Mouse (Mus musculus) adrenal gland, adult 2 months (tissue): Measurements from ENCODE around the gene Clybl. TPM values are rescaled to one million over a fixed set of nuclear protein-coding genes. Genes with fewer than 3 reads are reported as not detected.

Experiments used
- DNase-seq: peaks from one replicate; pipeline ENCODE4 v3.0.0; 2021
- long read RNA-seq: library from polyadenylated mRNA; stranded (forward); transcript quantifications from one replicate; pipeline ENCODE4 v2.0.0, GENCODE M21; 2021
- polyA plus RNA-seq: library from polyadenylated mRNA; depleted of rRNA; stranded (reverse); fragments of >200 nt; gene quantifications from 2 replicates; pipeline ENCODE4 v1.2.3, GENCODE M21; 2012; rRNA removed
- total RNA-seq, 2 experiments: library from RNA; stranded (reverse); gene quantifications; 2 replicates each; pipeline ENCODE4 v1.2.3; 2021

Clybl gene
- total RNA-seq (100 to 1,000 TPM in 1 of 2 experiments, 10 to 100 TPM in 1; 96.5 to 104 TPM), polyA plus RNA-seq (4.4 and 5.3 TPM in 2 replicates)
- long read RNA-seq, transcript Clybl-201 (8 exons, 1,231 nt): major isoform, 111 of 131 reads
- long read RNA-seq, partial matches to known transcripts: 12 of 131 reads
- long read RNA-seq, other reads (novel, unspliced or antisense): 8 of 131 reads

DNA sequence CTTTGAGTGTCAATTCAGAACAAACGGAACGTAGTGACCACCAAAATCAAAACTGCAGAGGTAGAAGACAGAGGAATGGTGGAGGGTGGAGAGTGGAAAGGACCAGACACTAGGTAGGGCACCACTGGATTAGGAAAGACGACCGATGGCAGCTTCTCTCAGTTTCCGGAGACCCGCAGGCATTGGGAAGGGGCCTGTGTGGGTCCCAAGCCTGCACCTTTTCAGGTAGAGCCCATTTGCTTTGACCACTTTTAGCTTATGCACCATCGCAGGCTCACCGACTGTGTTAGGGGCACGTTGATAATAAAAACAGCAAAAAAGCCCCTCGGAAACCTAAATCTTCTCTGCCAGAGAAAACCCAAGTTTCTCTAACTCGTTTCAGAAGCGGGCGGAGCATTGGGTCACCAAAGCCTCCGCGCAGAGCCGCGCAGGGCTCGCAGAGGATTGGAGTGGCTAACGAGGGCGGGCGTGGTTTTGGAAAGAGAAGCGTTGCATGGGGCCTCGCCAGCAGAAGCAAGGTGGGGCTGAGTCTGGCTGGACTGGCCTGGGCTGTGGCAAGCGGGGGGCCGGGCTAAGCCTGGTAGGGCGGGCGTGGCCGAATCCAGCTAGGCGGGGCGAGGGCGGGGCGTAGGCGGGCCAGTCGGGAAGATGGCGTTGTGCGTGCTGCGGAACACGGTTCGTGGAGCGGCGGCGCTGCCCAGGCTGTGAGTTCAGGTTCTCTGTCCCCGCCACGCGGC, at the start of gene Clybl:
Gene Clybl (plus strand): TSS at position 627 of the 737 bp plus-strand sequence.
- peak; percentile 99 for DNase-seq

DNA sequence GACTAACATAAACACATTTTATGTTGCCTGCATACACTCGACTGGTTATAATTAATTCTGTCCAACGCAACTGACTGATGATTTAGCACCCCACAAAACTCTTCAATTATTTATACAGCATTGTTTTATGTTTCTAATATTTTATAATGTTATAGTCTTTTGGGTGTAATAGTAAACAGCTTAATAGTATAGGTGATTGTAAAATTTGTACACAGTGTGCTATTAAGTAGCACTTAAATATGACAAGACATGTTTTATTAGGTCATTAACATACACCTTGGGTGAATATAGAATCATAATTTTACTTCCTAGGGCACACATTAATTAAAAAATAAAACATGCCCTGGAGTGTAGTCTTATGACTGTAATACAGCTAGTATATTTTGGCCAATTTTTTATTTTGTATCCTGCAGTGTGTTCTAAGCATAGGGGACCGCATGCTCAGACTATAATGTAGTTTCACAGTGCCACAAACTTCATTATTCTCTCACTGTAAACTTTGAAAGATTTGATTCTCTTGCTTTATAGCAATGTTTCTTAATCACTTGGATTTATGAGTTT, 45.1 kb upstream of the Clybl start:
- DNase-seq: no peak

DNA sequence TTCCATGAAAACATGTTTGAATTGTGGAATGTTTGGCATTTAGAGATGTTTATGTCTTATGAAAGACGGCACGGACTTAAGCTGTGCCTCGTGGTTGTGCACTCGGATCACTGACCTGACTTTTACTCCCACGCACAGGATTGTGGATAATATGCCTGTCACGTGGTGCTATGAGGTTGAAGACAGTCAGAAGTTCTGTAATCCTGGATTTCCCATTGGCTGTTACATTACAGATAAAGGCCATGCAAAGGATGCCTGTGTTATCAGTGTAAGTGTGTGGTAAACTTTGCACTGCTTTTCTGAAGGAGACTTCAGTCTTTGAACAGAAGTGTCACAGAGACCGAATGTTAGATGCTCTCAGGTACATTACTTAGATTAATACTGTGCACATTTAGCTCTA, 44.3 kb upstream of the Clybl start:
- DNase-seq: no peak

DNA sequence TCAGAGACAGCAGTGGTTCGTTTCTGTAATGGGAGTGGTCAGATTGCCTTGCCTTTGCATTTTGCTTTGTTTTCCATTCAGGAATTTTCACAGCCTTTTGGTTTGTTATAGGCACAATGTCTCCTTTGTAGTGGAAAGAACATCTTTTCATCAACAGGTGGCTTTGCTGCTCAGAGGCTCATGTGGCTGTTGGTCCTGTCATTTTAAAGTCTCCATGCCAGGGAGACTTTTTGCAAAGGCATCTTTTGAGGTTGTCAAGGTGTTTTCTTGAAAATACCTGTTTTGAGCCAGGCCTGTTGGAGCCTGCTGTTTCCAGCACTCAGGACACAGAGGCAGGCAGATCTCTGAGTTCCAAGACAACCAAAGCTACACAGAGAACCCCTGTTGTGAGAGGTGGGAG, 41.4 kb upstream of the Clybl start:
- no peak for DNase-seq

DNA sequence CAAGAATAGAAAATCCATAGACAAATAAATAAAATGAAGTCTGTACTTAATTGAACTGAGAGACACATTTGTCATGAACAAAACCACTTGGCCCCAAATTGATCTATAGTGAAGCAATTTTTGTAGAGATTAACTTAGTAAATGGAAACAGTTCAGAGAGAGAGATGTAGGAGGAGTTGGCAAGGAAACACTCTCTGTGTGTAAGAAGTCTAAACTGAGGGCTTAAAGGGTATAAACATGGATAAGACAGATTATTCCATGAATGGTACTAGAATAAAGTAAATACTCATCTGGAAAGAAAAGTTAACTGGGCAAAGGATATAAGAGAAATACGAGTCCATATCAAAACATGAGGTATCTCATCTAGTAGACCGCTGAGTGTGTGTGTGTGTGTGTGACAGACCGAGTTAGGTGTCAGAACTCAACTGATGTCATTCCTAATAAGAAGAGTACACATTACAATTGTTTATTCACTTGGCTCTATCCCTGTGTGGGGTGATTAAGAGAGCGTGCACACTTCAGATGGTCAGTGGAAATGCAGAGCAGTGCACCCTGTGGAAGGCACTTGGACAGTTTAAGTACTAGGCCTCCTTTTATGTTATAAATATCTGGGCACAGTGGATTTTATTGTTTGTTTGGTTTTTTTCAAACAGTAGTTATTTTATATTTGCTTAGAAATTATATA, 37.8 kb upstream of the Clybl start:
- no peak for DNase-seq

DNA sequence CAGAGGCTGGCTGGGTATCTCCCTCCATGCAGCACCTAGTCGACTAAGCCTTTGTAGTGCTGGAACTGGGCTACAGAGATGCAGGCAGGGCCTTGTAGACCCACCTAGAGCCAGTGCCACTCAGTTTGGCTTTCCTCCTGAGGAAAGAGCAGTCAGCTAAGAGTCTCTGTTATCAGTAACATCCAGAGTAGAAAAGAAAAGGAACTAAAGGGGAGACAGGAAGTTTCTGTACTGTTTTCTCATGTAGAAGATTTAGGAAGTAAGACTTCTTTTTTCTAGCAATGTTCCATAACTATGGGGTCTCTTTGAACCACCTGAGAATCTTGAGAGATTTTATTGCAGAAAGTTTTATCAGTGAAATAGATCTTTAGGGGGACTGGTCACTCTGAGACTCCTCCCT, 36.1 kb upstream of the Clybl start:
- no peak for DNase-seq

DNA sequence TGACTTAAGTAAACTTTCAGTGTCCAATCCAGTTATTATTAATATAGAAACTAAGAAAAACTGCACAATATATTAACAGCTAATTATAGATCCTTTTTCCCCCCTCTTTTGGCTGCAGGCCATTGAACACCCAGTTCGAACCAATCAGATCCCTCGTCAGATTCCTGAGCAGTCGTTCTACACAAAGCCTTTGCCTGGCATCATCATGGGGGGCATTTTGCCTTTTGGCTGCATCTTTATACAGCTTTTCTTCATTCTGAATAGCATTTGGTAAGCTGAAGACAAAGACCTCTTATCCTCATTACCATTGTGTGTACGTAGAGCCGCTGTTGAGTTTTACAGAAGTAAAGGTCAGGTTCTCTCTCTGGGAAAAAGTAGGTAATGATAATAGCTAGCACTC, 30.9 kb upstream of the Clybl start:
- no peak for DNase-seq

DNA sequence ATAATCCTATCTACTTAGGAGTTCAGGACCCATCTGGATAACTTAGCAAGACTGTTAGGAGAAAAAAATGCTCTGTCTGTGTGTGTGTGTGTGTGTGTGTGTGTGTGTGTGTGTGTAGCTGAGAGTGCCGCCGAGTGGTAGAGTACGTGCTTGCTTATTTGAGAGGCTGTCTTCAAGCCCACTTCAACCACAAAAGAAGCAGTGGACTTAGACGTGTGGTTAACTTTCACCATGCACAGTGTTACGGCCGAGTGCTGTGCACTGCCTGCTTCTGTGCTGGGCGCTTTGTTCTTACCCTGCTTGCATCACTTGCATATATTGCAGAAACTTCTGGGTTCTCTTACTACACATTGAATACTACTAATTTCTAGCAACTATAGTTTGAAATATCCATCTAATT, 23.8 kb upstream of the Clybl start:
- no peak for DNase-seq

DNA sequence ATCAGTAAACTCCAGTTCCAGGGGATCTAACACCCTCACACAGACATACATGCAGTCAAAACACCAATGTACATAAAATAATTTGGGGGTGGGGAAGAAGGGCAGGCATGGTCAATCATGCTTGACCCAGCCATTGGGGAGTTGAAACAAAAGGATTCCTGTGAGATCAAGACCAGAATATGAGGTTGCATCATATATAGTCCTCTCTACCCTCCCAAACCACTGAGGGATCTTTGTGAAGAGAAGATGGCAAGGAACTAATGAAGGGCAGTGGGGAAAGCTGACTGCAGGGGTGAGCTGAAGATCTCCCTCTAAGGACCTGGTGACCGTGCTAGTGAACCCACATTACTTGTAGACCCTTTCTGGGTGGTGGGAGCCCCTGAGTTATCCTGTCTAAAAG, 20.6 kb upstream of the Clybl start:
- no peak for DNase-seq

DNA sequence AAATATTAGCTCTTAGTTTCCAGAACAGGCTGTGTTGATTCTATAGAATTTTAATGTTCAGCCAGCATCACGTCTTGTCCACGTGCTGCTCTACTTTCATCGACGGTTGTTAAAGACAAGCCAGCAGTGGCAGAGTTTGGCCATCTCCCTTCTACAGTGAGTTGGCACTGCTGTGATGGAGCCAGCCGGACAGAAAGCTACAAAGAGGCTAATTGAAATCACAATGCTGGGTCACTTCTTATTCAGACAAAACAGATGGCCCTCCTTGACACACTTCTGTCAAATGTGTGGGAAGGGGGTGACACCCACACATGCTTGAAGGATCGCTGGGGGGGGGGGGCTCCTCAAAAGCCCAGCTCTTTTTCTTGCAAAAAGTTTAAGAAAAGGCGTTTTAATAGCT, 12.6 kb upstream of the Clybl start:
- no peak for DNase-seq

DNA sequence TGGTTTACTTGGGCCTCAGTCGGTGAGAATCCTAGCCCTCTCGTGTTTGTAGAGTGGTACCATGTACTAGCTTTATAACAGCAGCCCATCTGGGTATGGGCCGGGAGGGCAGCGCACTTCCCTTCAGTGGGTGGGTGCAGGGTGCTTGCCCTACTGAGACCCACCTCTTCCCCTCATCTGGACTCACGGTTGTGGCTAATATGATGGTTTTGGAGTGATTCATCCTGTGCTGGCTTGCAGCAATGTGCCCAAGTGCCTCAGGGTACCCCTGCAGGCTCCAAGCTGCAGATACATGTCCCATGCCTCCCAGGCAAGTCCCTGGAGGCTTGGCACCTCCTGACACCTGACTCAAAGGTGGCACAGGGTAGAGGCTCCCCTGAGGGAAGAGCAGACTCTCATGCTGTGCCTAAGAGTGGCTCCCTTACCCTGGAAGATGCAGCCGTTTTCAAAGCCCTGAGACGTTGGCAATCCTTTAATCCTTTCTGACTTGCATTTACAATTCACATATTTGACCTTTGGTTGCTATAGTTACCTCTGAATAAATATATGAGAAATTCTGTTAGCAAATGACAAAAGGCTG, 11.2 kb upstream of the Clybl start:
- DNase-seq: no peak

DNA sequence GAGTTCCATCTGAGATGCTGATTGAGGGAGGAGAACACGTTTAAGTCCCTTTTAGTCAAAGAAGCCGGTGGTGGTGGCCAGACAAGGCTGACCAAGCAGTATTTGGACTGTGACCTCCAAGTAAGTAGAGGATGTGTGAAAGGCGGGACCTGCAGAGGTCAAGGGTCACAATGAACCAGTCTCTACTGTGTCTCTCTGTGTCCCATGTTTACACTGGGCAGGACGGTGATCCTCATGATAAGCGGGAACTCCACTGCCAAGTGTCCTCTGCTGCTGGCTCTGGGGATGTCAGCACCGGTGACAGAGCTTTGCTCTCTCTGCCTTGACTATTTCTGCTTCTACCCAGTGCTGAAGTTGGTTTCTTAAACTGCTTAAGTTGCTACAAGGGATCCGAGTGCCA, 10.5 kb upstream of the Clybl start:
- DNase-seq: no peak

DNA sequence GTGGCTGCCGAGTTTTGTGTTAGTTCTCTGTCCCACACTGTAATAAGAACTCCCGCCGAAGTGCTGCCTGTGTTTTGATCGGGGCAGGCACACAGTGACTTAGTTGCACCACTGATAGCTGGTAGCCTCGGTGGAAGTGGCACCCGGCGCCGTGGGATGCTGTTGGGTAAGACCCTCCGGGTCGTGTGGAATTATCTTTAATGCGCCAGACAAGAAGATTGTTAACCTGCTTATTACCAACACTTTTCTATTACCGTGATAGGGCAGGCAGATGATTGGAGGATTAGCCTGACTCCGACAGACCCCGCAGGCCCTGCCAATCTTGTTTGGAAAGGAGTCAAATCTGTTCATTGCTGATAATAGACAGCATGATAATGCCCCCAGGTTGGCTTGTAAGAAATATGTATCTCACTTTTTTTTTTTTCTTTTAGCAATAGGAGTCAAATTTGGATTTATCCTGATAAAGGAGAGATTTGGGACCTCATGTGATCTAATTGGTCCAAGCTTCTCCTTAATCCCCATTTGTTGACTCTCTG, 5.2 kb upstream of the Clybl start:
- no peak for DNase-seq

DNA sequence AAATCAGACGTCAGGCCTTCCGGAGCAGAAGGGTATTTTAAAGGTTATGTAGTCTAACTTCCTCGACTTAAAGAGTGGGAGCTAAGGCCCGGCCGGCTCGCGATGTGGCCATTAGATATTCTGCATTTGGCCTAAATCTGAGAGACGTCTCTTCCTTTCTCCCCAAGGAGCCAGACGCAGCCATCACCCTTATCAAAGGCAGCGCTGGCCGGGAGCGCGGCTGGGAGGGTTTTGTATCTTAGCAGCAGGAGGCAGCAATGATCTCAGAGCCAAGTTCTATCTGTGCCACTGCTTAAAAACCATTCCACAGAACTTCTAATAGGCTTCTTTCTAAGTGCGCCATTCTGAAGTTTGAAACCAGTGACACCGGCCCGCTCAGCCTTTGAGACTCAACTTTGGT, 2.2 kb upstream of the Clybl start:
- no peak for DNase-seq

DNA sequence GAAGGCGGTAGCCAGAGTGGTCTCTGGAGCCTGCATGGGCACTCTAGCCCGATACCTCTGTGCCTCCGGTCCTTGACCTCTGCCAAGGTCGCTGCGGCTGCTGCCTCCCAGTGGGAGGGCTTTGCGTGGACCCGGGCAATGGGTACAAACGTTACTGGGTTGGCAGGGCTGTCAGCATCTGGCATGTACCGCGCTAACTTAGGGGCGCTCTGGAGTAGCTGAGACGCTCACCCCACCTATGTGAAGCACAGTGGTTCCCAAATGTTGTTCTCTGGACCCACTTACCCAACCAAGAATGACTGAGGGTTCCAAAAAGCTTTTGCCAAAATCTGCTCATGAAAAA, 282 bp downstream of the Clybl start:
- DNase-seq: no peak

DNA sequence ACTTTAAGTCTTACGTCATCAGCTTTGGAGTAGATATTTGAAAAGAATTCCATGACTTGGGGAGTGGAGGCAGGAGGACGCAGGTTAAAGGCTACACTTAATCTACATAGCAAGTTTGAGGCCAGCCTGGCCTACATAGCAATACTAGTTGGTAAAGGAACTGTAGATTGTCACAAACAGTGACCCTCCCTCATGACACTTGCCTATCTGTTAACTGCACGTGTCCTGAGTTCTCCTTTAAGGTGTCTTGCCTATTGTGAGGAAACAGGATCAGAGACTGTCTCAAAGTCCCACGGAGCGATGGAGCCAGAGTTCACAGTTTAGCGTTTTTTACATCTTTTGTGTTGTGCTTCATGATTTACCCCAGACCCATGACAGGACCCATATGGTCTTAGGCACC, 716 bp downstream of the Clybl start:
- no peak for DNase-seq

DNA sequence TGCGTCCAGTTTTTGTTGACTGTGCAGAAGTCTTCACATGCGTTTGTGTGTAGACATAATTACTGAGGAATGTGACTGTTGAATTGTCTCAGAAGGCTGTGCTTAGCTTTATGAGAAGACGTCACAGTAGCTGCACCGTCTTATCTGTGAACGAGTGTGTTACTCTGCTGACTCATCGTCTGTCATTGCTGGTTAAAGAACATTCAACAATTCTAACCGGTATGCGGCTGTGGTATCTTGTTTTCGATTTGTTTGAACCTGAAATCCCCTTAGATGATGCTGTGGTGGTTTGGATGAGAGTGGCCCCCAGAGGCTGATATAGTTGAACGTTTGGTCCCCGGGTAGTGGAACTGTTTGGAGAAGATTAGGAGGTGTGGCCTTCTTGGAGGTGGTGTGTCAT, 2.5 kb downstream of the Clybl start:
- peak; percentile 37 for DNase-seq

DNA sequence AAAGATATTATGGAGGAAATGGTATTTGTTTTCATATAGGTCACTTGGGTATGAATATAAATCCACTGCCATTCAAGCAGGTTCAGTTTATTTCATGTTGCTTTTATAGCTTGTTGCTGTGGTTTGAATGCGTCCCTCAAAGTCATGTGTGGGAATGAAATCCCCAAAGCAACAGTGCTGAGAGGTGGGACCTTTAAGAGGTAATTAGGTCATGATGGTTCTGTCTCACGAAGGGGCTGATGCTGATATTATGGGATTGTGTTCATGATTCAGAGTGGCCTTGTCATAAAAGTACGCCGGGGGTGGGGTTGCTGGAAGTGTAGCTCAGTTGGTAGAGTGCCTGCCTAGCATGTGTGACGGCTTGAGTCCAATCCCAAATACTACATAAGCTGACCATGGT, 6.7 kb downstream of the Clybl start:
- peak; percentile 28 for DNase-seq

DNA sequence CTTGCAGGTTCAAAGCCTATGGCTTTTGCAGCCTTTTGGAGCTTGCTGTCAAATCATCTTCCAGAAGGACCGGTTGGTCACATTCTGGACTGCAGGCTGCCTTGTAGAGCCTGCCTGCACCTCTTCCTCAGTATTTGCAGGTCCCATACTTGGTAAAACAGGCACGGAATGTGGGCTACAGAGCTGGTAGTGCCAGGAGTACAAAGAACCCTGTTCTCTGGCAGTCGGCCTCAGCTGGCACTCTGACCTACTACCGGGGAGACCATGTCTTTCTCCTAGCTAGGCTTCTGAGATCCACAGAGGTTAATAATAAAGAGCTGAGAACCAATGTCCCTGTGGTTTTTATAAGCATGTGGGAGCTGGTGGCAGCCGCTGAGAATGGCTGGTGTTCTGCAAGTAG, 8.4 kb downstream of the Clybl start:
- no peak for DNase-seq

DNA sequence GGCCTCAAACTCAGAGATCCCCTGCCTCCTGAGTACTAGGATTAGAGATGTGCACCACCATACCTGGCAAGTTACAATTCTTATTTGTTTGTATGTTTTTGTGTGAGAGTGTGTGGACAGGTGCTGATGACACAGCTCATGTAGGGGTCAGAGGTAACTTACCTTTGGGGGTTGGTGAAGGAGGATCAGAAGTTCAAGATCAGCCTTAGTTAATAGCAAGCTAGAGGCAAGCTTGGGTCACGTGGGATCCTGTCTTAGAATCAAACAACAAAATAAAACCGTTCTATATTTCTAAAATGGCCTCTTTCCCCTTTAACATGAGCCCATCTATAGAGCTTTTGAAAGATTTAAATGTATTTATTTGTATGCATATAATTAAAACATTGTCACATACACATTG, 9.0 kb downstream of the Clybl start:
- DNase-seq: no peak

DNA sequence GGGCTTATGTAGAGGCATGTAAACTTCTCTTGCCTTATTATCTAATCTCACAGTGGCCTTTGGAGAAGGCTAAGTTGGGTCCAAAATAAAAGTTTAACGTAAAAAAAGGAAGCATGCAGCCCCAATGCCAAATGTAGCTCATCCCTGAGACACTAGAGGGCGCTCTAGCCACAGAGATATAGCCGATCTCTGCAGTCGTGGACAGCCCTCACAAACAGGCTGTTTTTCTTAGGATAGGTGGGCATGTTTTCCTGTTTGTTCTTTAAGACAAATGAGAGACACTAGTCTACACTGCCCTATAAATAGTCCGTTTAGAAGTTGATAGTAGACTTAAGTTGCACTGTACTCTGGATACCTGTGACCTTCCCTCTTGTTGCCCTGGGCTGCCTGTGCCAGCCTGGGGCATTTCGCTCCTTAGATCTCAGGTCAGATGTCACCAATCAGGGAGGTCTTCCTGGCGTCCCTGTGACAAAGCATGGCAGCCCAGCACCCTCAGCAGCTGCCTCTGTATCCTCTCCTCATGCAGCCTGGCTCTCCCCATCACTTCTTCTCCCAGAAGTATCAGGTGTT, 9.5 kb downstream of the Clybl start:
- DNase-seq: peak; percentile 61

DNA sequence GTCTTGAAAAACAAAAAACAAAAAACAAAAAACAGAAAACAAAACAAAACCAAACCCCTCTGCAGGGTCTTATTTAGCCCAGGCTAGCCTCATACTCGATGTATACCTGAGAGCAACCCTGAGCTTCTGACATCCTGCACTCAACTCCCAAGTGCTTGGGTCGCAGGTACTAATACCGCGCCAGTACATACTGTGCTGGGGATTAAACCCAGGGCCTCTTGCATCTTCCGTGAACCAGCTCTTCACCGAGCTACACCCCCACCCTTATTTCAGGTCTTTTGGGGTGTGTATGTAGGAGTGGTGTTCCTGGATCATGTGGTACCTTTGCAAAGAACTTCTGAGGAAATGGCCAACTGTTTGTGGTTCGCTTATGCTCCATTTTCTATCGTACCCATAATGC, 13.1 kb downstream of the Clybl start:
- DNase-seq: no peak
